Mouse (Mus musculus): ENCODE results near the gene Rictor. TPM values are rescaled to one million over a fixed set of nuclear protein-coding genes. Genes with fewer than 3 reads are reported as not detected.

The Rictor gene
- polyA plus RNA-seq (2014; fragmentation: Illumina TruSeq; extraction: RNeasy Lipid Tissue Mini Kit (QIAGEN cat#74804)): 30.6 TPM

GRCm38 (mm10) chr15:6707936-6708525, at the start of gene Rictor:
TSS of gene Rictor (plus strand) at chr15:6708379.

Other genes with a start within 250 kb of the Rictor start
- gene Fyb, start 185.5 kb upstream of the Rictor start, polyA plus RNA-seq (2014; fragmentation: Illumina TruSeq; extraction: RNeasy Lipid Tissue Mini Kit (QIAGEN cat#74804)): 14.3 TPM
- 15.6 TPM for gene Osmr, start 166.6 kb downstream of the Rictor start, polyA plus RNA-seq (2014; fragmentation: Illumina TruSeq; extraction: RNeasy Lipid Tissue Mini Kit (QIAGEN cat#74804))

Measured in ovary, adult 10 weeks (tissue).